Mouse (Mus musculus) stomach, embryonic 16.5 days (tissue): Measurements from ENCODE around the gene Fkbp4. TPM values are rescaled to one million over a fixed set of nuclear protein-coding genes. Genes with fewer than 3 reads are reported as not detected.

Experiments used
- ATAC-seq: fragments of 200-750 bp; cut with Nextera tagmentation; 2 replicates; pipeline ENCODE4 v1.8.0; 2017; ENCODE audit warnings: moderate number of reproducible peaks, moderate TSS enrichment; ENCODE audit not compliant: insufficient read depth, low FRiP score
- H3K27ac ChIP-seq: fragments of 300-500 bp; sonication (generic); 2 replicates; pipeline ENCODE4 v1.5.1; 2014; ENCODE audit warnings: low read length
- H3K27me3 ChIP-seq: fragments of 300-500 bp; sonication (generic); 2 replicates; pipeline ENCODE4 v1.6.1; 2014; ENCODE audit warnings: low read length, control low read depth, mixed read lengths; ENCODE audit not compliant: control insufficient read depth, insufficient read depth
- H3K36me3 ChIP-seq: fragments of 300-500 bp; sonication (generic); 2 replicates; pipeline ENCODE4 v1.6.1; 2014; ENCODE audit warnings: low read length; ENCODE audit not compliant: control insufficient read depth, insufficient read depth
- H3K4me1 ChIP-seq: fragments of 300-500 bp; sonication (generic); 2 replicates; pipeline ENCODE4 v1.6.1; 2014; ENCODE audit warnings: low read length, control low read depth, mixed read lengths; ENCODE audit not compliant: control insufficient read depth, insufficient read depth
- H3K4me2 ChIP-seq: fragments of 300-500 bp; sonication (generic); 2 replicates; pipeline ENCODE4 v1.6.1; 2014; ENCODE audit warnings: low read depth, low read length, mixed read lengths
- H3K4me3 ChIP-seq: fragments of 300-500 bp; sonication (generic); replicated peaks from 2 replicates; pipeline ENCODE4 v1.5.1; 2014; ENCODE audit warnings: mild to moderate bottlenecking, low read length
- H3K9ac ChIP-seq: fragments of 300-500 bp; sonication (generic); 2 replicates; pipeline ENCODE4 v1.6.1; 2014; ENCODE audit warnings: low read length
- H3K9me3 ChIP-seq: fragments of 300-500 bp; sonication (generic); replicated peaks from 2 replicates; pipeline ENCODE4 v1.6.1; 2016; ENCODE audit warnings: low read length, control low read depth; ENCODE audit not compliant: control insufficient read depth
- WGBS: fragments of 180-500 bp; shearing (Covaris S2); extraction: QIAGEN DNeasy Blood & Tissue Kit; methylation state at CpG from one replicate; pipeline ENCODE4 v1.1.7; 2014; 5-methylcytosine and 5-hydroxymethylcytosine counted together
- polyA plus RNA-seq: library from polyadenylated mRNA; unstranded; fragments of >200 nt; fragmentation: Nextera tagmentation; extraction: Ambion mirVana; gene quantifications from 2 replicates; pipeline ENCODE4 v1.2.1, GENCODE M21; 2015

Gene Fkbp4
- polyA plus RNA-seq, 1 experiment from 2014 or later: 416 TPM

GRCm38 (mm10) chr6:128438871-128439341 lies 429 bp upstream of the Fkbp4 start:
- H3K36me3 ChIP-seq: peaks cover 19% of the 10 kb centered on the region
- peak; percentile 48; the same call in 1 of the 2 replicates for ATAC-seq
- H3K27ac ChIP-seq: peak overlapping the region; percentile 84
- peak overlapping the region; percentile 74 for H3K9ac ChIP-seq
- H3K4me3 ChIP-seq: peak overlapping the region; percentile 98
- no peaks in the 10 kb centered on the region for H3K27me3 ChIP-seq
- WGBS: 20% methylated on average over 18 of the region's 18 CpGs
- peaks cover 14% of the 10 kb centered on the region for H3K4me1 ChIP-seq
- peak overlapping the region; percentile 56 for H3K4me2 ChIP-seq
- H3K9me3 ChIP-seq: no peaks in the 10 kb centered on the region

GRCm38 (mm10) chr6:128437731-128438316 lies 653 bp downstream of the Fkbp4 start:
- H3K9me3 ChIP-seq: no peaks in the 10 kb centered on the region
- H3K4me3 ChIP-seq: peak overlapping the region; percentile 98
- H3K4me1 ChIP-seq: peaks cover 14% of the 10 kb centered on the region
- peak overlapping the region; percentile 56 for H3K4me2 ChIP-seq
- peak overlapping the region; percentile 97 for H3K9ac ChIP-seq
- H3K27ac ChIP-seq: peak overlapping the region; percentile 98
- no peaks in the 10 kb centered on the region for H3K27me3 ChIP-seq
- 1% methylated on average over 48 of the region's 52 CpGs for WGBS
- peaks cover 30% of the 10 kb centered on the region for H3K36me3 ChIP-seq
- peak; percentile 83 for ATAC-seq

- peak overlapping the region; percentile 98 for H3K27ac ChIP-seq
- H3K4me1 ChIP-seq: peaks cover 14% of the 10 kb centered on the region
- H3K4me2 ChIP-seq: peak overlapping the region; percentile 56
- H3K9ac ChIP-seq: peak overlapping the region; percentile 97
- no peaks in the 10 kb centered on the region for H3K9me3 ChIP-seq
- H3K36me3 ChIP-seq: peaks cover 36% of the 10 kb centered on the region
- peak overlapping the region; percentile 98 for H3K4me3 ChIP-seq
- 3% methylated on average over 10 of the region's 10 CpGs for WGBS
- no peaks in the 10 kb centered on the region for H3K27me3 ChIP-seq
- ATAC-seq: no peak
Measured at GRCm38 (mm10) chr6:128437288-128437687, 1.2 kb downstream of the Fkbp4 start.

- ATAC-seq: no peak
- Histone ChIP-seq H3K36me3 (peaks cover 41% of the 10 kb centered on the region), H3K4me2 (peak overlapping the region; percentile 56), H3K27me3 (no peaks in the 10 kb centered on the region), H3K27ac (0 out of 2 replicates have a peak overlapping the region, but pooled peaks have one; percentile 98), H3K4me3 (peak overlapping the region; percentile 98), H3K4me1 (peaks cover 14% of the 10 kb centered on the region), H3K9ac (peak overlapping the region; percentile 97), H3K9me3 (no peaks in the 10 kb centered on the region)
- WGBS: 76% methylated on average over 8 of the region's 8 CpGs
Measured at GRCm38 (mm10) chr6:128436356-128437005, 2.0 kb downstream of the Fkbp4 start.

GRCm38 (mm10) chr6:128435474-128435873 lies 3.0 kb downstream of the Fkbp4 start:
- Histone ChIP-seq H3K4me2 (no peak overlapping the region), H3K4me3 (no peak overlapping the region), H3K36me3 (peaks cover 49% of the 10 kb centered on the region), H3K9me3 (no peaks in the 10 kb centered on the region), H3K27ac (no peak overlapping the region), H3K4me1 (peaks cover 14% of the 10 kb centered on the region), H3K9ac (no peak overlapping the region), H3K27me3 (no peaks in the 10 kb centered on the region)
- 74% methylated on average over 5 of the region's 5 CpGs for WGBS
- no peak for ATAC-seq

GRCm38 (mm10) chr6:128433566-128433965 lies 4.9 kb downstream of the Fkbp4 start:
- no peaks in the 10 kb centered on the region for H3K9me3 ChIP-seq
- 94% methylated on average over 13 of the region's 13 CpGs for whole genome bisulfite sequencing
- H3K36me3 ChIP-seq: peaks cover 57% of the 10 kb centered on the region
- H3K27ac ChIP-seq: no peak overlapping the region
- no peak for ATAC-seq
- H3K4me1 ChIP-seq: peaks cover 11% of the 10 kb centered on the region
- H3K4me3 ChIP-seq: no peak overlapping the region
- no peak overlapping the region for H3K9ac ChIP-seq
- no peaks in the 10 kb centered on the region for H3K27me3 ChIP-seq
- no peak overlapping the region for H3K4me2 ChIP-seq

- Histone ChIP-seq H3K4me1 (peaks cover 11% of the 10 kb centered on the region), H3K4me2 (no peak overlapping the region), H3K27ac (no peak overlapping the region), H3K9me3 (no peaks in the 10 kb centered on the region), H3K4me3 (no peak overlapping the region), H3K36me3 (peaks cover 57% of the 10 kb centered on the region), H3K9ac (no peak overlapping the region), H3K27me3 (no peaks in the 10 kb centered on the region)
- no peak for ATAC-seq
- 83% methylated on average over 13 of the region's 13 CpGs for WGBS
Measured at GRCm38 (mm10) chr6:128432356-128432915, 6.0 kb downstream of the Fkbp4 start.

- H3K4me3 ChIP-seq: no peak overlapping the region
- H3K27ac ChIP-seq: no peak overlapping the region
- H3K9ac ChIP-seq: no peak overlapping the region
- no peak overlapping the region for H3K4me2 ChIP-seq
- peaks cover 3% of the 10 kb centered on the region; the same call in 1 of the 2 replicates for H3K4me1 ChIP-seq
- H3K27me3 ChIP-seq: no peaks in the 10 kb centered on the region
- ATAC-seq: no peak
- H3K36me3 ChIP-seq: peaks cover 46% of the 10 kb centered on the region
- 75% methylated on average over 6 of the region's 6 CpGs for WGBS
- no peaks in the 10 kb centered on the region for H3K9me3 ChIP-seq
Measured at GRCm38 (mm10) chr6:128429826-128430225, 8.7 kb downstream of the Fkbp4 start.

- Histone ChIP-seq H3K4me3 (no peak overlapping the region), H3K9me3 (no peaks in the 10 kb centered on the region), H3K27ac (no peak overlapping the region), H3K9ac (no peak overlapping the region), H3K36me3 (peaks cover 42% of the 10 kb centered on the region), H3K4me2 (no peak overlapping the region), H3K27me3 (no peaks in the 10 kb centered on the region), H3K4me1 (peaks cover 3% of the 10 kb centered on the region; the same call in 1 of the 2 replicates)
- no peak for ATAC-seq
- WGBS: 100% methylated on average over 2 of the region's 2 CpGs
Measured at GRCm38 (mm10) chr6:128429300-128429699, 9.2 kb downstream of the Fkbp4 start.
